Mouse (Mus musculus): ENCODE results near the gene Sprr2b. TPM values are rescaled to one million over a fixed set of nuclear protein-coding genes. Genes with fewer than 3 reads are reported as not detected.

The Sprr2b gene
- polyA plus RNA-seq, 1 experiment = 0.06 TPM

DNA sequence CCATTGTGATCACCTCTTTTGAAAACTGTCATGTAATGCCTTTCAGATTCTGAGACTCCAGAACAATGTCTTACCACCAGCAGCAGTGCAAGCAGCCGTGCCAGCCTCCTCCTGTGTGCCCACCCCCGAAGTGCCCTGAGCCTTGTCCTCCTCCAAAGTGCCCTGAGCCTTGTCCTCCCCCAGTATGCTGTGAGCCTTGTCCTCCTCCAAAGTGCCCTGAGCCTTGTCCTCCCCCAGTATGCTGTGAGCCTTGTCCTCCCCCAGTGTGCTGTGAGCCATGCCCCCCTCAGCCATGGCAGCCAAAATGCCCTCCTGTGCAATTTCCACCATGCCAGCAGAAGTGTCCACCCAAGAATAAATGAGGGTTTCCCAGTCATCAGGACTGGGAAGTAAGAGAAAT lies 964 bp downstream of the Sprr2b start:
- H3ac ChIP-seq (ENCODE audit: control insufficient read depth, insufficient read length) = no peak overlapping the region
- no peaks in the 10 kb centered on the region for H3K27me3 ChIP-seq (ENCODE audit: control insufficient read depth, insufficient read depth, insufficient read length)
- H3K79me2 ChIP-seq (ENCODE audit: control insufficient read depth, insufficient read depth) = no peaks in the 10 kb centered on the region
- TF ChIP-seq POLR2A (IDR thresholded peaks at IDR 0.05; ENCODE audit: insufficient read length, low read depth) = no peak
- no peaks in the 10 kb centered on the region for H3K36me3 ChIP-seq (ENCODE audit: control insufficient read depth, insufficient read depth)
- H3K4me3 ChIP-seq = no peak overlapping the region
- no peak overlapping the region for H3K4me2 ChIP-seq (ENCODE audit: low read depth)

DNA sequence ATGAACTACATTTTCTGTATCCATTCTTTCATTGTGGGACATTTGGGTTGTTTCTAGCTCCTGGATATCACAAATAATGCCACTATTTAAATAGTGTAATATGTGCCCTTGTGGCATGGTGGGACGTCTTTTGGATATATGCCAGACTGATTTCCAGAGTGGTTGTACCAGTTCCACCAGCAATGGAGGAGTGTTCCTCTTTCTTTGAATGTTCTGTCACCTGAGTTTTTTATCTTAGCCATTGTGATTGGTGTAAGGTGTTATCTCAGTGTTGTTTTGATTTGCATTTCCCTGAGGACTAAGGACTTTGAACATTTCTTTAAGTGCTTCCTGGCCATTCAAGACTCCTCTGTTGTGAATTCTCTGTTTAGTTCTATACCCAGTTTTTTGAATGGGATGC lies 19.9 kb downstream of the Sprr2b start:
- no peaks in the 10 kb centered on the region for H3K36me3 ChIP-seq (ENCODE audit: control insufficient read depth, insufficient read depth)
- no peaks in the 10 kb centered on the region for H3K79me2 ChIP-seq (ENCODE audit: control insufficient read depth, insufficient read depth)
- no peak overlapping the region for H3K4me2 ChIP-seq (ENCODE audit: low read depth)
- no peak overlapping the region for H3K4me3 ChIP-seq
- H3ac ChIP-seq (ENCODE audit: control insufficient read depth, insufficient read length) = no peak overlapping the region
- TF ChIP-seq TCF3 (IDR thresholded peaks at IDR 0.05; ENCODE audit: insufficient read length, low read depth) = no peak
- H3K27me3 ChIP-seq (ENCODE audit: control insufficient read depth, insufficient read depth, insufficient read length) = no peaks in the 10 kb centered on the region

DNA sequence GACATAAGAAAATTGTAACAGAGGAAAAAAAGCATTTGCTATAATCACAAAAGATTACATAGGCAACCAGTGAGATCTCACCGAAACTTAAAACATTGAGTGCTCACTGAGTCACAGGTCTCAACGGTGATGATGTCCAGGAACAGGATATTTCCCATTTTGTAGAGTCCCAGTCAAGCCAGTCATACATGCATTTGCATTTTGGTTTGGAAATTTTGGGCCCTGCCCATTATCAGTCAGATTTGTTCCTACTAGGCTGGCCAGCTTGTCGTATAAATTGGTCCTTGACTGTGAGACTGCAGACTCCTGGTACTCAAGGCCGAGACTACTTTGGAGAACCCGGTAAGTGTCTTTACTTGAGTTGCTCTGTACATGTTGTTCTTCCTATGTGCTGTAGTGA lies 22.4 kb downstream of the Sprr2b start, which contains the start of gene Sprr2d:
TSS of gene Sprr2d (plus strand) at position 301 of the 400 bp plus-strand sequence.
- Histone ChIP-seq H3K4me3 (no peak within 1 kb of the TSS), H3K36me3 (ENCODE audit: control insufficient read depth, insufficient read depth) (no peaks in the 10 kb centered on the region), H3K27me3 (ENCODE audit: control insufficient read depth, insufficient read depth, insufficient read length) (no peaks in the 10 kb centered on the region), H3ac (ENCODE audit: control insufficient read depth, insufficient read length) (no peak within 1 kb of the TSS), H3K79me2 (ENCODE audit: control insufficient read depth, insufficient read depth) (no peaks in the 10 kb centered on the region), H3K4me2 (ENCODE audit: low read depth) (no peak within 1 kb of the TSS)
- no peak for TF ChIP-seq MYOG (IDR thresholded peaks at IDR 0.05; ENCODE audit: control insufficient read depth in 1 of 3, insufficient read depth in 1 of 3, insufficient read length in 2 of 3, low read depth in 2 of 3)
- TF ChIP-seq MAX (IDR thresholded peaks at IDR 0.05; ENCODE audit: low read depth) = no peak
- no peak for TF ChIP-seq REST (IDR thresholded peaks at IDR 0.05; ENCODE audit: insufficient read depth, insufficient read length)

DNA sequence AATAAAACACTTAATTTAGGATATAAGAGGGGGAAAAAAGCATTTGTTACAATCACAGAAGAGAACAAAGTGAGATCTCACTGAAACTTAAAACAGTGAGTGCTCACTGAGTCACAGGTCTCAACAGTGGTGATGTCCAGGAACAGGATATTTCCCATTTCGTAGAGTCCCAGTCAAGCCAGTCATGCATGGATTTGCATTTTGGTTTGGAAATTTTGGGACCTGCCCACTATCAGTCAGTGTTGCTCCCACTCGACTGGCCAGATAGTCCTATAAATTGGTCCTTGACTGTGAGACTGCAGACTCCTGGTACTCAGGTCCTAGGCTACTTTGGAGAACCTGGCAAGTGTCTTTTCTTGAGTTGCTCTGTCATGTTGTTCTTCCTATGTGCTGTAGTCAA lies 35.4 kb downstream of the Sprr2b start, which contains the start of gene Sprr2e:
TSS of gene Sprr2e (plus strand) at position 301 of the 400 bp plus-strand sequence.
- Histone ChIP-seq H3K4me3 (no peak within 1 kb of the TSS), H3K36me3 (ENCODE audit: control insufficient read depth, insufficient read depth) (no peaks in the 10 kb centered on the region), H3K4me2 (ENCODE audit: low read depth) (no peak within 1 kb of the TSS), H3ac (ENCODE audit: control insufficient read depth, insufficient read length) (no peak within 1 kb of the TSS), H3K27me3 (ENCODE audit: control insufficient read depth, insufficient read depth, insufficient read length) (no peaks in the 10 kb centered on the region), H3K79me2 (ENCODE audit: control insufficient read depth, insufficient read depth) (no peaks in the 10 kb centered on the region)
- TF ChIP-seq MAX (IDR thresholded peaks at IDR 0.05; ENCODE audit: low read depth) = no peak
- TF ChIP-seq POLR2AphosphoS2 (IDR thresholded peaks at IDR 0.05; ENCODE audit: insufficient read length, low read depth) = no peak
- no peak for TF ChIP-seq SRF (IDR thresholded peaks at IDR 0.05; ENCODE audit: control insufficient read depth, insufficient read length, low read depth)

DNA sequence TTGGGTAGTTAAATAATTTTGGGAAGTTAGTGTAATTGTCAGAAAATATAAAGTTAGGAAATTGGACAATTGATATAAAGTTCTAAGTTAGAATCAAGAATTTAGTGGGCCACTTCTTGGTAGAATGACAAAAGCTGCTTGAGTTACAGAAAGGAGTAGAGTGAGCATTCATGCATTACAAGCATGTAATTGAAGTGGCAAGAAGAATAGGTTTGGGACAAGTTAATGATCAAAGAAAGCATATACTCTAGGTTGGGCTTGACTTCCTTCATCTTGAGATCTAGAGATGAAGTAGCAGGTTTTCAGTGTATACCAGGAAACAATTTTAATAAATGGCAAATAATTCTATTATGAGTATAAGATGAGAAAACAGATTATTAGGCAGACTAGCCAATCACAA lies 45.2 kb downstream of the Sprr2b start:
- Histone ChIP-seq H3K4me2 (ENCODE audit: low read depth) (no peak overlapping the region), H3K27me3 (ENCODE audit: control insufficient read depth, insufficient read depth, insufficient read length) (no peaks in the 10 kb centered on the region), H3ac (ENCODE audit: control insufficient read depth, insufficient read length) (no peak overlapping the region), H3K36me3 (ENCODE audit: control insufficient read depth, insufficient read depth) (no peaks in the 10 kb centered on the region), H3K79me2 (ENCODE audit: control insufficient read depth, insufficient read depth) (no peaks in the 10 kb centered on the region), H3K4me3 (no peak overlapping the region)
- TF ChIP-seq USF1 (IDR thresholded peaks at IDR 0.05; ENCODE audit: low read depth) = no peak
- TF ChIP-seq MAX (IDR thresholded peaks at IDR 0.05; ENCODE audit: low read depth) = no peak
- no peak for TF ChIP-seq MYOG (IDR thresholded peaks at IDR 0.05; ENCODE audit: control insufficient read depth in 1 of 3, insufficient read depth in 1 of 3, insufficient read length in 2 of 3, low read depth in 2 of 3)
- TF ChIP-seq TCF12 (IDR thresholded peaks at IDR 0.05; ENCODE audit: insufficient read depth, poor library complexity, severe bottlenecking) = no peak
- TF ChIP-seq E2F4 (IDR thresholded peaks at IDR 0.05; ENCODE audit: insufficient read depth) = no peak
- no peak for TF ChIP-seq POLR2AphosphoS2 (IDR thresholded peaks at IDR 0.05; ENCODE audit: insufficient read length, low read depth)
- no peak for TF ChIP-seq CEBPB (IDR thresholded peaks at IDR 0.05; ENCODE audit: insufficient read depth, poor library complexity, severe bottlenecking)
- TF ChIP-seq MYOD1 (IDR thresholded peaks at IDR 0.05; ENCODE audit: control insufficient read depth in 1 of 3, insufficient read length in 2 of 3, low read depth in 2 of 3) = no peak
- TF ChIP-seq POLR2A (IDR thresholded peaks at IDR 0.05; ENCODE audit: insufficient read length, low read depth) = no peak
- no peak for TF ChIP-seq REST (IDR thresholded peaks at IDR 0.05; ENCODE audit: insufficient read depth, insufficient read length)

DNA sequence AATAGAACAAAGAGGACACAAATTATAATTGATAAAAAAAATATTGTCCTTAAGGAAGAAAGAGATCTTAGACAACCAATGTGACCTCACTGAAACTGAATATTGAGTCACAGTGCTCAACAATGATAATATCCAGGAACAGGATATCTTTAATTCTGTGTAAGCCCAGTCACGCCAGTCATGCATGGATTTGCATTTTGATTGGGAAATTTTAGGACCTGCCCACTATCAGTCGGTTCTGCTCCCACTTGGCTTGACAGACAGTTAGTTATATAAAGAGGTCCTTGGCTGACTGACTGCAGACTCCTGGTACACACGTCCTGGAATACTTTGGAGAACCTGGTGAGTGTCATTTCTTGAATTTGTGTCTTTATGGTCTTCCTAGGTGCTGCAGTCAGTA lies 48.5 kb downstream of the Sprr2b start, which contains the start of gene Sprr2f:
TSS of gene Sprr2f (plus strand) at position 301 of the 400 bp plus-strand sequence.
- no peak within 1 kb of the TSS for H3K4me2 ChIP-seq (ENCODE audit: low read depth)
- no peak within 1 kb of the TSS for H3ac ChIP-seq (ENCODE audit: control insufficient read depth, insufficient read length)
- no peaks in the 10 kb centered on the region for H3K36me3 ChIP-seq (ENCODE audit: control insufficient read depth, insufficient read depth)
- no peak within 1 kb of the TSS for H3K4me3 ChIP-seq
- H3K79me2 ChIP-seq (ENCODE audit: control insufficient read depth, insufficient read depth) = no peaks in the 10 kb centered on the region
- TF ChIP-seq MYOG (IDR thresholded peaks at IDR 0.05; ENCODE audit: control insufficient read depth in 1 of 3, insufficient read depth in 1 of 3, insufficient read length in 2 of 3, low read depth in 2 of 3) (no peak), SRF (IDR thresholded peaks at IDR 0.05; ENCODE audit: control insufficient read depth, insufficient read length, low read depth) (no peak), TCF12 (IDR thresholded peaks at IDR 0.05; ENCODE audit: insufficient read depth, poor library complexity, severe bottlenecking) (no peak), REST (IDR thresholded peaks at IDR 0.05; ENCODE audit: insufficient read depth, insufficient read length) (no peak), MYOD1 (IDR thresholded peaks at IDR 0.05; ENCODE audit: control insufficient read depth in 1 of 3, insufficient read length in 2 of 3, low read depth in 2 of 3) (no peak), MAX (IDR thresholded peaks at IDR 0.05; ENCODE audit: low read depth) (no peak), POLR2AphosphoS2 (IDR thresholded peaks at IDR 0.05; ENCODE audit: insufficient read length, low read depth) (no peak), POLR2A (IDR thresholded peaks at IDR 0.05; ENCODE audit: insufficient read length, low read depth) (no peak), CEBPB (IDR thresholded peaks at IDR 0.05; ENCODE audit: insufficient read depth, poor library complexity, severe bottlenecking) (no peak)
- no peaks in the 10 kb centered on the region for H3K27me3 ChIP-seq (ENCODE audit: control insufficient read depth, insufficient read depth, insufficient read length)

Other genes starting within 250 kb of the Sprr2b start
- 0.36 TPM for gene Lor, start 233.5 kb upstream of the Sprr2b start, polyA plus RNA-seq (2012; fragmentation: generic; extraction: Trizol)
- gene Prr9, start 192.7 kb upstream of the Sprr2b start, polyA plus RNA-seq (2012; fragmentation: generic; extraction: Trizol) = 0.40 TPM
- gene Lelp1, start 173.9 kb upstream of the Sprr2b start, polyA plus RNA-seq (2012; fragmentation: generic; extraction: Trizol) = not detected
- not detected for gene Sprr2a1, start 100.8 kb upstream of the Sprr2b start, polyA plus RNA-seq (2012; fragmentation: generic; extraction: Trizol)
- gene Sprr2a2, start 100.7 kb upstream of the Sprr2b start, polyA plus RNA-seq (2012; fragmentation: generic; extraction: Trizol) = 2.1 TPM
- gene Sprr2a3, start 31.2 kb upstream of the Sprr2b start, polyA plus RNA-seq (2012; fragmentation: generic; extraction: Trizol) = 0.25 TPM
- gene Sprr2d, start 22.5 kb downstream of the Sprr2b start, polyA plus RNA-seq (2012; fragmentation: generic; extraction: Trizol) = not detected
- not detected for gene Sprr2e, start 35.5 kb downstream of the Sprr2b start, polyA plus RNA-seq (2012; fragmentation: generic; extraction: Trizol)
- not detected for gene Sprr2f, start 48.6 kb downstream of the Sprr2b start, polyA plus RNA-seq (2012; fragmentation: generic; extraction: Trizol)
- 0.06 TPM for gene Sprr2h, start 69.1 kb downstream of the Sprr2b start, polyA plus RNA-seq (2012; fragmentation: generic; extraction: Trizol)
- not detected for gene Sprr2i, start 91.4 kb downstream of the Sprr2b start, polyA plus RNA-seq (2012; fragmentation: generic; extraction: Trizol)
- not detected for gene Sprr2j-ps, start 101.5 kb downstream of the Sprr2b start, polyA plus RNA-seq (2012; fragmentation: generic; extraction: Trizol)
- gene Gm9774, start 112.8 kb downstream of the Sprr2b start, polyA plus RNA-seq (2012; fragmentation: generic; extraction: Trizol) = 13.6 TPM
- 2.8 TPM for gene Sprr2k, start 116.0 kb downstream of the Sprr2b start, polyA plus RNA-seq (2012; fragmentation: generic; extraction: Trizol)
- gene Sprr1b, start 122.2 kb downstream of the Sprr2b start, polyA plus RNA-seq (2012; fragmentation: generic; extraction: Trizol) = 0.05 TPM
- not detected for gene Sprr3, start 142.1 kb downstream of the Sprr2b start, polyA plus RNA-seq (2012; fragmentation: generic; extraction: Trizol)
- 9.2 TPM for gene Sprr1a, start 169.3 kb downstream of the Sprr2b start, polyA plus RNA-seq (2012; fragmentation: generic; extraction: Trizol)
- not detected for gene Sprr4, start 183.9 kb downstream of the Sprr2b start, polyA plus RNA-seq (2012; fragmentation: generic; extraction: Trizol)
- gene 2310046K23Rik, start 217.9 kb downstream of the Sprr2b start, polyA plus RNA-seq (2012; fragmentation: generic; extraction: Trizol) = not detected

All from myocyte (in vitro differentiated cells).